Mouse (Mus musculus) embryonic facial prominence, embryonic 12.5 days (tissue): ENCODE results near the gene Ephb2. TPM values are rescaled to one million over a fixed set of nuclear protein-coding genes. Genes with fewer than 3 reads are reported as not detected.

Experiments
- ATAC-seq: fragments of 200-750 bp; cut with Nextera tagmentation; 2 replicates; pipeline ENCODE4 v1.8.0; 2017; ENCODE audit not compliant: insufficient number of reproducible peaks, insufficient read depth, low FRiP score, low TSS enrichment
- H3K27ac ChIP-seq: fragments of 300-500 bp; sonication (generic); 2 replicates; pipeline ENCODE4 v1.5.1; 2016; ENCODE audit warnings: mild to moderate bottlenecking
- H3K27me3 ChIP-seq: fragments of 300-500 bp; sonication (generic); 2 replicates; pipeline ENCODE4 v1.6.1; 2016; ENCODE audit warnings: mild to moderate bottlenecking, moderate library complexity
- H3K36me3 ChIP-seq: fragments of 300-500 bp; sonication (generic); 2 replicates; pipeline ENCODE4 v1.6.1; 2016; ENCODE audit warnings: mild to moderate bottlenecking
- H3K4me1 ChIP-seq: fragments of 300-500 bp; sonication (generic); 2 replicates; pipeline ENCODE4 v1.6.1; 2016
- H3K4me2 ChIP-seq: fragments of 300-500 bp; sonication (generic); replicated peaks from 2 replicates; pipeline ENCODE4 v1.6.1; 2016; ENCODE audit warnings: mild to moderate bottlenecking, moderate library complexity
- H3K4me3 ChIP-seq: fragments of 300-500 bp; sonication (generic); 2 replicates; pipeline ENCODE4 v1.5.1; 2016; ENCODE audit warnings: mild to moderate bottlenecking
- H3K9ac ChIP-seq: fragments of 300-500 bp; sonication (generic); 2 replicates; pipeline ENCODE4 v1.6.1; 2016; ENCODE audit warnings: mild to moderate bottlenecking, moderate library complexity
- H3K9me3 ChIP-seq: fragments of 300-500 bp; sonication (generic); 2 replicates; pipeline ENCODE4 v1.6.1; 2016; ENCODE audit warnings: mild to moderate bottlenecking, moderate library complexity
- WGBS: fragments of 180-500 bp; shearing (Covaris S2); methylation state at CpG from one replicate; pipeline ENCODE4 v1.1.7; 2016; 5-methylcytosine and 5-hydroxymethylcytosine counted together
- polyA plus RNA-seq: library from polyadenylated mRNA; unstranded; fragments of >200 nt; fragmentation: Nextera tagmentation; extraction: Ambion mirVana; gene quantifications from 2 replicates; pipeline ENCODE4 v1.2.1, GENCODE M21; 2016

Gene Ephb2
- polyA plus RNA-seq, 1 experiment from 2014 or later: 17.1 TPM

DNA sequence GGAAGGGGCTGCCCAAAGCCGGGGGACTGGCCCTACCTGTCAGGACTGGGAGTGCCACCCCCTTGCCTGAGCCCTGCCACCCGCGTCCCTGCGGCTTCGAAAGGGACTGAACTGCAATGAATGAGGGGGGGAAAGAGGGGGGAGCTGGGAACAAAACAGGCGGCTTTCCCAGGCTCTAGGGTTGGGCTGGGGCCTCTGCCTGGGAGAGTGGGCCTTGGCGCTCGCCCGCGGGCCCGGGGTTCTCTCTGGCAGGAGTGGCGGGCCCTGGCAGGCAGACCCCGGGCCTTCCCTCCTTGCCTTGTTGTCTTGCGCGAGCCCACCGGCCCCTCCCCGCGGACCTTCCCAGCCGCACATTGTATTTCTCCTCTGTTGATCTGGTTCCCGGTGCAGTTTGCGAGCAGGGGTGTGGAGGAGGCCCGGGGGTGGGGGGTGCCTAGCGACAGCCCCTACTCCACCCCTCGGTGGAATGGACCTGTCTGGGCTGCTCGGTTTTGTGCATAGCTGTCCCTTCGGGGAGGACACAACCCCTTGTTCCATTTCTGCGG is 671 bp upstream of the Ephb2 start:
- Histone ChIP-seq H3K27me3 (0 out of 2 replicates have a peak, but pooled peaks cover 12% of the 10 kb centered on the region), H3K4me1 (peaks cover 35% of the 10 kb centered on the region), H3K4me3 (peak overlapping the region; percentile 96), H3K9ac (peak overlapping the region; percentile 94), H3K27ac (peak overlapping the region; percentile 96), H3K9me3 (no peaks in the 10 kb centered on the region), H3K4me2 (peak overlapping the region; percentile 96), H3K36me3 (no peaks in the 10 kb centered on the region)
- ATAC-seq: peak; percentile 65
- 1% methylated on average over 27 of the region's 27 CpGs for WGBS

GRCm38 (mm10) chr4:136834815-136835620 is 770 bp downstream of the Ephb2 start:
- Histone ChIP-seq H3K4me3 (peak overlapping the region; percentile 96), H3K9me3 (no peaks in the 10 kb centered on the region), H3K36me3 (no peaks in the 10 kb centered on the region), H3K4me2 (peak overlapping the region; percentile 96), H3K9ac (peak overlapping the region; percentile 94), H3K27me3 (0 out of 2 replicates have a peak, but pooled peaks cover 10% of the 10 kb centered on the region), H3K27ac (peak overlapping the region; percentile 96), H3K4me1 (peaks cover 49% of the 10 kb centered on the region)
- ATAC-seq: no peak
- WGBS: under 1% methylated on average over 76 of the region's 76 CpGs

GRCm38 (mm10) chr4:136834439-136834814 is 1.4 kb downstream of the Ephb2 start:
- 8% methylated on average over 12 of the region's 12 CpGs for WGBS
- Histone ChIP-seq H3K27me3 (0 out of 2 replicates have a peak, but pooled peaks cover 6% of the 10 kb centered on the region), H3K4me1 (peaks cover 55% of the 10 kb centered on the region), H3K4me3 (peak overlapping the region; percentile 96), H3K36me3 (no peaks in the 10 kb centered on the region), H3K9ac (peak overlapping the region; percentile 94), H3K4me2 (peak overlapping the region; percentile 96), H3K27ac (no peak overlapping the region), H3K9me3 (no peaks in the 10 kb centered on the region)
- ATAC-seq: no peak

- Histone ChIP-seq H3K4me2 (peak overlapping the region; percentile 96), H3K9ac (peak overlapping the region; percentile 20; the same call in 1 of the 2 replicates), H3K36me3 (no peaks in the 10 kb centered on the region), H3K27me3 (0 out of 2 replicates have a peak, but pooled peaks cover 4% of the 10 kb centered on the region), H3K4me3 (peak overlapping the region; percentile 96), H3K27ac (no peak overlapping the region), H3K4me1 (peaks cover 62% of the 10 kb centered on the region), H3K9me3 (no peaks in the 10 kb centered on the region)
- 54% methylated on average over 21 of the region's 21 CpGs for WGBS
- ATAC-seq: no peak
These were observed 2.0 kb downstream of the Ephb2 start for GRCm38 (mm10) chr4:136833619-136834351.

DNA sequence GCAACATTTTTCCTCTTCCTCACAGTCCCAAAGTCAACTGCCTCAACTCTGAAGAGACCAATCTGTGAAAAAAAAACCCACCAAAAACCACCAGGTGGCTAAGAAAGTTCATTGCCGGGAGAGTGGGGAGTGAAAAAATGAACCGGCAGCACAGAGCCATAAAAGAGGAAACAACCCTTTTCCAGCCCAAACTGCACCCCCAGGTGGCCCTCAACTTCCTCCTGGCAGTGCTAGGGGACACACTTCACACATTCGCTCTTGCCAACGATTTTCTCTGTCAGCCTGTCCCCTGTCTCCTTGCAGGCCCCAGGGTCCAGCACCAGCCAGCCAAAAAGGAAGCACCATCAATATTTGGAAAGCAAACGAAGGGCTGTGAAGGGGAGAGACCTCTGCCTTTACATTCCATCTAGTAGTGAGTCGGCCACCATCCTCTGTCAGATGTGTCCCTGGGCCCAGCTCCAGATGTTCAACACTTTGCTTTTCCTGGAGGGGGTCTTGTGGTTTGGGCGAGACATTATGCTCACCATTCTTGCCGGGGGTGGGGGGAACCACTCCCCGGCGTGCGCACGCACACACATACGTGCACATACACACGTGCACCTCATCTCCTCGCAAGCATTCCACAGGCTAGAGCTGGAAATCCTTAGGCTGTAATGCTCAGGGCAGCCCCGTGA is 3.1 kb downstream of the Ephb2 start:
- no peak for ATAC-seq
- no peak overlapping the region for H3K4me2 ChIP-seq
- H3K27ac ChIP-seq: no peak overlapping the region
- H3K4me3 ChIP-seq: no peak overlapping the region
- H3K9ac ChIP-seq: no peak overlapping the region
- H3K27me3 ChIP-seq: no peaks in the 10 kb centered on the region
- 63% methylated on average over 16 of the region's 16 CpGs for WGBS
- no peaks in the 10 kb centered on the region for H3K9me3 ChIP-seq
- H3K36me3 ChIP-seq: peaks cover 3% of the 10 kb centered on the region; the same call in 1 of the 2 replicates
- peaks cover 65% of the 10 kb centered on the region for H3K4me1 ChIP-seq

DNA sequence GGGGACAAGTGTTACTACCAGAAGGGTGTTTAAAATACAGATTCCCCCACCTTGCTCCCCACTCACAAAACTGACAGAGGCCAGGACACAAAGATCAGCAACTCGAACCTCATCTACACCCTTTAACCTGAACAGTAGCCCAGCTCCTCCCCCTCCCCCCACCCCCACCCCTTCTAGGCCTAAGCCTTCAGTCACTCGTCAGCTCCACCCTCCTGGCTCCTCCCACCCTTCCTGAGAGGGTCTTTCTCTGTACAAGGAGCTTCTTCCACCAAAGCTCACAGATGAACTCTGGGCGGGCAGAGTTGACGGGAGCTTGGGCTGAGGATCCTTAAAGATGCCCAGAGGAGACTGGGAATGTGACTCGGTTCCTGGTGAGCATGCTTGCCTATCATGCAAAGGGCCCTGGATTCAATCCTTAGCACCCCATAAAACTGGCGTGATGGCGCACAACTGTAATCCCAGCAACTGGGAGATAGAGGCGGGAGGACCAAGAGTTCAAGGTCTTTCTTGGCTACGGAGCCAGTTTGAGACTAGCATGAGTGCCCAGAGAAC is 5.4 kb downstream of the Ephb2 start:
- no peak for ATAC-seq
- Histone ChIP-seq H3K4me1 (peaks cover 57% of the 10 kb centered on the region), H3K4me2 (0 out of 2 replicates have a peak overlapping the region, but pooled peaks have one; percentile 1), H3K27ac (no peak overlapping the region), H3K27me3 (no peaks in the 10 kb centered on the region), H3K9ac (no peak overlapping the region), H3K9me3 (no peaks in the 10 kb centered on the region), H3K36me3 (peaks cover 6% of the 10 kb centered on the region; the same call in 1 of the 2 replicates), H3K4me3 (no peak overlapping the region)
- WGBS: 41% methylated on average over 9 of the region's 9 CpGs

GRCm38 (mm10) chr4:136829837-136830236 is 6.0 kb downstream of the Ephb2 start:
- Histone ChIP-seq H3K4me3 (no peak overlapping the region), H3K27me3 (no peaks in the 10 kb centered on the region), H3K9me3 (no peaks in the 10 kb centered on the region), H3K36me3 (peaks cover 6% of the 10 kb centered on the region; the same call in 1 of the 2 replicates), H3K9ac (no peak overlapping the region), H3K27ac (no peak overlapping the region), H3K4me1 (peaks cover 57% of the 10 kb centered on the region), H3K4me2 (0 out of 2 replicates have a peak overlapping the region, but pooled peaks have one; percentile 1)
- no peak for ATAC-seq
- 8% methylated on average over 9 of the region's 9 CpGs for WGBS

GRCm38 (mm10) chr4:136828664-136829569 is 6.9 kb downstream of the Ephb2 start:
- H3K9ac ChIP-seq: no peak overlapping the region
- H3K4me3 ChIP-seq: no peak overlapping the region
- peaks cover 48% of the 10 kb centered on the region for H3K4me1 ChIP-seq
- H3K4me2 ChIP-seq: no peak overlapping the region
- no peak for ATAC-seq
- no peaks in the 10 kb centered on the region for H3K9me3 ChIP-seq
- H3K27me3 ChIP-seq: no peaks in the 10 kb centered on the region
- peaks cover 6% of the 10 kb centered on the region; the same call in 1 of the 2 replicates for H3K36me3 ChIP-seq
- 32% methylated on average over 11 of the region's 11 CpGs for WGBS
- no peak overlapping the region for H3K27ac ChIP-seq

- peaks cover 23% of the 10 kb centered on the region for H3K4me1 ChIP-seq
- 77% methylated on average over 18 of the region's 18 CpGs for WGBS
- no peak overlapping the region for H3K4me3 ChIP-seq
- H3K27me3 ChIP-seq: no peaks in the 10 kb centered on the region
- no peak overlapping the region for H3K27ac ChIP-seq
- no peak for ATAC-seq
- peaks cover 6% of the 10 kb centered on the region; the same call in 1 of the 2 replicates for H3K36me3 ChIP-seq
- no peak overlapping the region for H3K4me2 ChIP-seq
- H3K9ac ChIP-seq: no peak overlapping the region
- H3K9me3 ChIP-seq: no peaks in the 10 kb centered on the region
These were observed 10.7 kb downstream of the Ephb2 start for GRCm38 (mm10) chr4:136824935-136825552.

GRCm38 (mm10) chr4:136820069-136820522 is 15.7 kb downstream of the Ephb2 start:
- H3K4me1 ChIP-seq: peaks cover 29% of the 10 kb centered on the region
- no peaks in the 10 kb centered on the region for H3K36me3 ChIP-seq
- H3K27ac ChIP-seq: peak overlapping the region; percentile 56; the same call in 1 of the 2 replicates
- no peaks in the 10 kb centered on the region for H3K27me3 ChIP-seq
- no peaks in the 10 kb centered on the region for H3K9me3 ChIP-seq
- no peak overlapping the region for H3K9ac ChIP-seq
- no peak for ATAC-seq
- H3K4me3 ChIP-seq: no peak overlapping the region
- 30% methylated on average over 10 of the region's 10 CpGs for WGBS
- H3K4me2 ChIP-seq: no peak overlapping the region
